ENCODE assay signal across 8 mouse cellular contexts in the genomic region with DNA sequence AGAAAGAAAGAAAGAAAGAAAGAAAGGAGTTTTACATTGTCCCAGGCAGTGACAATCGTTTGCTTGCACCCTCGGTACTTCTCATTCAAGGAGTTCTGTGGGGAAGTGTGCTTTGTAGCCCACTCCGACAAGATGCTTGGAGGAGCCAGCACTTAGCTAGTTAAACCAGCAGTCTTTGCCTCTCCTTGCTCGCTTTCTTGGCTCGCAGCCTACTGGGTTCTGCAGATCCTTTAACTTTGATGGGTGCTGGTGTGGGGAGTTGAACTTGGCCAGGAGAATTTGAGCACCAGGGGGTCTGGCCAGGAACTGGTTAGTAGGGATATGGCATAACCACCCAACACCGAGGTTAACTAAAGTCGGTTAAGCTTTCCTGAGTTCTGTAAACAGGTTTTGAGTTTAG.
DNase-seq lines count a peak whose midpoint lies in the region; ATAC-seq and TF ChIP-seq lines count a peak whose summit lies in the region.

No protein-coding gene starts in this region.

- no peak for DNase-seq in heart, postnatal 0 days (ENCODE audit: low spot score)
- no peak for DNase-seq in heart, adult 9 months (ENCODE audit: low spot score in 2 of 2)
- peak; percentile 57 for DNase-seq in adrenal gland, postnatal 25 days
- DNase-seq in forebrain, postnatal 0 days: peak; percentile 35
- peak; percentile 46 for DNase-seq in lung, postnatal 10 days
- no peak for DNase-seq in yolk sac, embryonic 10.5 days (ENCODE audit: low spot score)
- no peak for DNase-seq in embryo, embryonic 9.5 days (ENCODE audit: extremely low spot score)
- DNase-seq in ovary, adult 18-20 months (ENCODE audit: low spot score): no peak

- H3K9me3 ChIP-seq in heart, postnatal 0 days (replicated peaks; ENCODE audit: control insufficient read depth, low read length): no peaks in the 10 kb centered on the region
- H3K9me3 ChIP-seq in forebrain, postnatal 0 days (ENCODE audit: low read length): no peaks in the 10 kb centered on the region

- no peak for ATAC-seq in heart, postnatal 0 days (ENCODE audit: insufficient read depth, low read depth)
- ATAC-seq in forebrain, postnatal 0 days: no peak

- H3K4me2 ChIP-seq in heart, postnatal 0 days (ENCODE audit: low read depth, low read length): peak overlapping the region; percentile 98
- H3K4me2 ChIP-seq in forebrain, postnatal 0 days (ENCODE audit: low read depth): peak overlapping the region; percentile 78

- WGBS in heart, postnatal 0 days: 31% methylated on average over 7 of the region's 7 CpGs
- 12% methylated on average over 7 of the region's 7 CpGs for WGBS in forebrain, postnatal 0 days

- no peak overlapping the region for H3K9ac ChIP-seq in heart, postnatal 0 days (replicated peaks; ENCODE audit: low read depth, low read length)
- H3K9ac ChIP-seq in forebrain, postnatal 0 days: 0 out of 2 replicates have a peak overlapping the region, but pooled peaks have one; percentile 95

- peaks cover 13% of the 10 kb centered on the region for H3K4me1 ChIP-seq in heart, postnatal 0 days (ENCODE audit: control insufficient read depth, insufficient read depth)
- H3K4me1 ChIP-seq in forebrain, postnatal 0 days (ENCODE audit: insufficient read depth): peaks cover 26% of the 10 kb centered on the region

- H3K27me3 ChIP-seq in heart, postnatal 0 days (ENCODE audit: control insufficient read depth, insufficient read depth, low read length): no peaks in the 10 kb centered on the region
- no peaks in the 10 kb centered on the region for H3K27me3 ChIP-seq in forebrain, postnatal 0 days (ENCODE audit: insufficient read depth, low read length)

- no peak for TF ChIP-seq EP300 in heart, postnatal 0 days (IDR thresholded peaks at IDR 0.05; ENCODE audit: low read depth)

- H3K27ac ChIP-seq in heart, postnatal 0 days (ENCODE audit: low read depth): no peak overlapping the region
- no peak overlapping the region for H3K27ac ChIP-seq in forebrain, postnatal 0 days (ENCODE audit: low read depth, low read length)

- TF ChIP-seq CTCF in heart, postnatal 0 days (IDR thresholded peaks at IDR 0.05; ENCODE audit: low read depth): no peak
- TF ChIP-seq CTCF in forebrain, postnatal 0 days (IDR thresholded peaks at IDR 0.05; ENCODE audit: low read depth): no peak

- H3K4me3 ChIP-seq in heart, postnatal 0 days (ENCODE audit: low read depth, low read length): peak overlapping the region; percentile 70; the same call in 1 of the 2 replicates
- peak overlapping the region; percentile 66 for H3K4me3 ChIP-seq in forebrain, postnatal 0 days (ENCODE audit: low read depth, low read length)

- no peaks in the 10 kb centered on the region for H3K36me3 ChIP-seq in heart, postnatal 0 days (replicated peaks; ENCODE audit: control insufficient read depth, insufficient read depth, low read length)
- no peaks in the 10 kb centered on the region for H3K36me3 ChIP-seq in forebrain, postnatal 0 days (ENCODE audit: insufficient read depth)

Comparison
In these comparisons a context has a peak if more than half of its experiments do, and no peak if none do; other contexts are left out.
1. DNase-seq: peak in adrenal gland, postnatal 25 days (single experiment), forebrain, postnatal 0 days (single experiment) and lung, postnatal 10 days (single experiment); none in heart, postnatal 0 days (single experiment), heart, adult 9 months (0 of 2), yolk sac, embryonic 10.5 days (single experiment), embryo, embryonic 9.5 days (single experiment) and ovary, adult 18-20 months (single experiment).